Mouse (Mus musculus) liver, embryonic 16.5 days (tissue): ENCODE results near the gene Syt9. TPM values are rescaled to one million over a fixed set of nuclear protein-coding genes. Genes with fewer than 3 reads are reported as not detected.

ENCODE experiments used
- ATAC-seq: fragments of 200-750 bp; cut with Nextera tagmentation; 2 replicates; pipeline ENCODE4 v1.8.0; 2017; ENCODE audit warnings: low read depth, mild to moderate bottlenecking, moderate number of reproducible peaks, moderate library complexity
- H3K27ac ChIP-seq: fragments of 300-500 bp; sonication (generic); 2 replicates; pipeline ENCODE4 v1.5.1; 2014; ENCODE audit warnings: mild to moderate bottlenecking, low read length
- H3K27me3 ChIP-seq: fragments of 300-500 bp; sonication (generic); 2 replicates; pipeline ENCODE4 v1.6.1; 2014; ENCODE audit warnings: low read depth, low read length, mixed read lengths; ENCODE audit not compliant: control insufficient read depth, insufficient read depth
- H3K36me3 ChIP-seq: fragments of 300-500 bp; sonication (generic); 2 replicates; pipeline ENCODE4 v1.6.1; 2014; ENCODE audit warnings: mild to moderate bottlenecking; ENCODE audit not compliant: control insufficient read depth, insufficient read depth
- H3K4me1 ChIP-seq: fragments of 300-500 bp; sonication (generic); 2 replicates; pipeline ENCODE4 v1.6.1; 2014; ENCODE audit warnings: low read depth, low read length, mixed read lengths; ENCODE audit not compliant: control insufficient read depth
- H3K4me2 ChIP-seq: fragments of 300-500 bp; sonication (generic); 2 replicates; pipeline ENCODE4 v1.6.1; 2014; ENCODE audit warnings: low read depth, low read length, mixed read lengths
- H3K4me3 ChIP-seq: fragments of 300-500 bp; sonication (generic); 2 replicates; pipeline ENCODE4 v1.5.1; 2014; ENCODE audit warnings: low read depth, mild to moderate bottlenecking, low read length
- H3K9ac ChIP-seq: fragments of 300-500 bp; sonication (generic); 2 replicates; pipeline ENCODE4 v1.6.1; 2014; ENCODE audit warnings: low read depth, low read length
- H3K9me3 ChIP-seq: fragments of 300-500 bp; sonication (generic); replicated peaks from 2 replicates; pipeline ENCODE4 v1.6.1; 2016; ENCODE audit warnings: low read length; ENCODE audit not compliant: control insufficient read depth
- WGBS: fragments of 180-500 bp; shearing (Covaris S2); extraction: QIAGEN DNeasy Blood & Tissue Kit; methylation state at CpG from one replicate; pipeline ENCODE4 v1.1.7; 2014; ENCODE audit not compliant: insufficient replicate concordance; 5-methylcytosine and 5-hydroxymethylcytosine counted together
- polyA plus RNA-seq: library from polyadenylated mRNA; unstranded; fragments of >200 nt; fragmentation: Nextera tagmentation; extraction: Ambion mirVana; gene quantifications from 2 replicates; pipeline ENCODE4 v1.2.1, GENCODE M21; 2015

Syt9 gene
- polyA plus RNA-seq, 1 experiment from 2014 or later, result 0.13 TPM

DNA sequence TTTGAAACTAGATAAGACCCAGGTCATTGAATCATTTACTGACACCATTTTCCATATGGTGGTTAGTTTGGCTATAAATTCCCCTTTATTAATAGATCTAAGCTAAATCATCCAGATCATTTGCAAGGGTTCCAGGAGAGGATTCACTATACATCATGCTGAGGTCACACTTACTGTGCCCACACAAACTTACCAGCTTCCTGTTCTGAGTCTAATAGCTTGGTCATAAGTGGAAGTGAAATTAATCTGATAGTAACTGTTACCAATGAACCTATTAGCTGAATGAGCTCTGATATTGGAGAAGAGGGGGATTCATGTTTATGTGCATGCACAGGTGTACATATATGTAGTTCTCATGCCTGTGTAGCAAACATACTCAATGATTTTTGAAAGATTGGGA is 124.9 kb downstream of the Syt9 start:
- no peak overlapping the region for H3K4me3 ChIP-seq
- no peaks in the 10 kb centered on the region for H3K36me3 ChIP-seq
- H3K4me1 ChIP-seq, result no peaks in the 10 kb centered on the region
- H3K27ac ChIP-seq, result no peak overlapping the region
- no peak overlapping the region for H3K9ac ChIP-seq
- H3K9me3 ChIP-seq, result no peaks in the 10 kb centered on the region
- no peak for ATAC-seq
- no peaks in the 10 kb centered on the region for H3K27me3 ChIP-seq
- no peak overlapping the region for H3K4me2 ChIP-seq

DNA sequence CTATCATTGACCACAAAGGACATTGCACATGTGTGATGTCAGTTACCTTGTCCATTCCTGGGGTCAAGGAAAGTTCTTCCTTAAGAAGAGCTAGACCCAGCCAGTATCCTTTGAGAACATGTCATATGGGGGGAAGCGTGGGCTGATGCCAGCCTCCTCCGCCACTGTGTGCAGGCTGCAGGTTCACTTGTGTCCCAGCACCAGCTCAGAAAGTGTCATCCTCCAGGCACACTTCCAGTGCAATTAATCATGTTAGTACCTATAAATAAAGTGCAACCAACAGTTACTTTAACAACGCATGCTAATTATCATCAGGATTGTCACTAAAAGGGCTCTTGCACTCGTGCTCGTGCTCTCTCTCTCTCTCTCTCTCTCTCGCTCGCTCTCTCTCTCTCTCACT is 126.4 kb downstream of the Syt9 start:
- Histone ChIP-seq H3K27ac (no peak overlapping the region), H3K27me3 (no peaks in the 10 kb centered on the region), H3K9me3 (no peaks in the 10 kb centered on the region), H3K4me3 (no peak overlapping the region), H3K36me3 (no peaks in the 10 kb centered on the region), H3K4me1 (no peaks in the 10 kb centered on the region), H3K4me2 (no peak overlapping the region), H3K9ac (no peak overlapping the region)
- no peak for ATAC-seq
- whole genome bisulfite sequencing, result 65% methylated on average over 7 of the region's 7 CpGs

DNA sequence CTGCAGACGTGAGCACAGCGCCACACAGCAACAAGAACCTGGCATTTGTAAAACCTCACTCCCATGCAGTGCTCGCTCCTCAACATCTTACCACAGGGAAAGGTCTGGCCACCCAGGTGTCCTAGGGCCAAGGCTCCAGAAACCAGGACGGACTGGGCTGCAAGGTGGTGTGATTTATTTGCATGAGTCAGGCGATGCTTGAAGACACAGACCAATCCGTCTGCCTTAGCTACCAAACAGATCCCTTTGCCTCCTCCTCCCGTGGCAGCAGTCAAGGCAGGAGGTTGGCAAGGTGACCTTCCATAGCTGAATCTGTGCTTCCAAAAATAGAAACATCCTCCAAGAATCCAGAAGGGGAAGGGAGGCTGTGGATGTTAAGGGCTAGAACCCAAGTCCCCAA is 130.1 kb downstream of the Syt9 start:
- H3K9ac ChIP-seq, result no peak overlapping the region
- H3K4me2 ChIP-seq, result no peak overlapping the region
- no peaks in the 10 kb centered on the region for H3K4me1 ChIP-seq
- no peaks in the 10 kb centered on the region for H3K27me3 ChIP-seq
- no peaks in the 10 kb centered on the region for H3K36me3 ChIP-seq
- H3K9me3 ChIP-seq, result no peaks in the 10 kb centered on the region
- 49% methylated on average over 7 of the region's 7 CpGs for WGBS
- no peak for ATAC-seq
- no peak overlapping the region for H3K27ac ChIP-seq
- H3K4me3 ChIP-seq, result no peak overlapping the region

DNA sequence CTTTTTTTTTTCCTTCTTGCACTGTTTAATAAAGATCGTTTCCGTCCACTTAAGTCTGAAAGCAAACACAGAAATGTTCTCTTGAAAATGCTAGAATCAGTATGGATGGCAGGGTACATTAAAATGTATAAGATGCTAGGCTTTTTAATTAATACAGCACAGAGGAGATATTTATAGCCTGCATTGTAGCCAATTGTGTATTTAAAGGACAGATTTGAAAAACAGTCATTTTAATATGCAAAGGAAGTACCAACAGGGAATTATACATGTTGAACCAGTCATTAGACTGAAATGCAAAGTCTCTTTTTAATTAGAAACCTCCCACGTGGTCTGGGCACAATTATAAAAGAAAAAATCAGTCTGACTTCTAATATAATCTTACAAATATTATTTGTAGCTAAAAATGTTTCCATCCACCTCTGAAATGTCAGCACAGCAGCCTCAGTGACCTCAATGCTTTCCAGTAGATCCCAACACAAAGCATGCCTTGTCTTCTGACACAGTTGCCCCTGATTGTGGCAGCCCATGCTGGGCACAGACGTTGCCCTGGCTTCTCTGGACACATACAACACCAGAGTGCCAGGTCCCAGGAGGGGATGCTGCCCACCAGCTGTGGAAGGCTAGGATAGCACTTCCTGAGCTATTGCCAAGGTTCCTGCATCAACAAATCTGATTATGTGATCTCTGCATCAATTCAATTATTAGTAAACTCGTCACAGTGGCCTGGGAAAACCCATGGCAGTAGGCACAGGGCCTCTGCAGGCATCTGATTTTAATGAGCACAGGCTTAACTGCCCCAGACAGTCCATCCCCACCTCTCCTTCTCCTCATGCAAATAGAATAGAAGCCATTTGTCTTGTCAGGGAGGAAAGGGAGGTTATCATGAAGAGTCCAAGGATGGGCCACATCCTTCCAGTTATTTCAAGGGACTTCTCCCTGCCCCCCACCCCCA is 134.5 kb downstream of the Syt9 start:
- ATAC-seq, result no peak
- Histone ChIP-seq H3K9me3 (no peaks in the 10 kb centered on the region), H3K4me2 (no peak overlapping the region), H3K9ac (no peak overlapping the region), H3K36me3 (no peaks in the 10 kb centered on the region), H3K4me3 (no peak overlapping the region), H3K4me1 (no peaks in the 10 kb centered on the region), H3K27ac (no peak overlapping the region), H3K27me3 (no peaks in the 10 kb centered on the region)
- WGBS, result 50% methylated on average over 5 of the region's 5 CpGs

DNA sequence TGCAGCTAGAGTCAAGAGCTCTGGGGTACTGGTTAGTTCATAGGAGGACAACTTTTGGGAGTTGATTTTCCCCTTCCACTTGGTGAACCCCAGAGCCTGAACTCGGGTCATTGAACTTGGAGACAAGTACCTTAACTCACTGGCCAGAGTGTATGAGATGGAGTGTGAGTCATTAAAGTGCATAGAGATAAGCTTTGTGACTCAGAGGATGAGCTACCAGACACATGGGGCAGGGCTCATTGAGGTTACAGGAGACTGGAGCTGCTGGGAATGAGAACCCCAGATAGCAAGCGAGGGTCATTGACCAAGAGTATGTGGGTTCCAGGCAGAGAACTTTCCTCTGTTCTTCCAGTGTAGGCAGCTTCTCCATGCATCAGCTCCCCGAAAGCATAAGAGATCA is 137.4 kb downstream of the Syt9 start:
- H3K9me3 ChIP-seq, result no peaks in the 10 kb centered on the region
- WGBS, result 38% methylated on average over 3 of the region's 3 CpGs
- H3K4me3 ChIP-seq, result no peak overlapping the region
- H3K9ac ChIP-seq, result no peak overlapping the region
- no peaks in the 10 kb centered on the region for H3K36me3 ChIP-seq
- H3K4me1 ChIP-seq, result no peaks in the 10 kb centered on the region
- H3K27me3 ChIP-seq, result no peaks in the 10 kb centered on the region
- no peak overlapping the region for H3K4me2 ChIP-seq
- no peak for ATAC-seq
- H3K27ac ChIP-seq, result no peak overlapping the region

DNA sequence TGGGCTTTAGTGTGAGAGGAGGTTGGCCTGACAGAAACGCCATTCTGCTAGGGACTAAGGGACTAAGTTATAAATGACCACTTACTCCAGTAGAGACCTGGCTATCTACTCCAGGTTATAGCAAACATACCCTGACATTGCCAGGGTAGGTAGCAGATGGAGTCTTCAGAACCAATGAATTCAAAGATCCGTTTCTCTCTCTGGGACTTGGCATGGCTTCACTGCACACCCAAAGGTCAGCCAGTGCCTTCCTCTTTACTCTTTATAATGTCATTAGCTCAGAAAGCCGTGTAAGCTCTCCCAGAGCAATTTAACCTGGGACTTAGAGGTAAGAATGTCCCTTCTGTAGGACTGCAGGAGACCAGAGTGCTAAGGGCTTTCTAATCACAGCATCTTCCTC is 139.2 kb downstream of the Syt9 start:
- H3K4me3 ChIP-seq, result no peak overlapping the region
- no peak overlapping the region for H3K27ac ChIP-seq
- H3K4me2 ChIP-seq, result no peak overlapping the region
- H3K4me1 ChIP-seq, result no peaks in the 10 kb centered on the region
- H3K27me3 ChIP-seq, result no peaks in the 10 kb centered on the region
- H3K36me3 ChIP-seq, result no peaks in the 10 kb centered on the region
- no peak overlapping the region for H3K9ac ChIP-seq
- H3K9me3 ChIP-seq, result no peaks in the 10 kb centered on the region
- no peak for ATAC-seq
- 44% methylated on average over 3 of the region's 3 CpGs for WGBS

DNA sequence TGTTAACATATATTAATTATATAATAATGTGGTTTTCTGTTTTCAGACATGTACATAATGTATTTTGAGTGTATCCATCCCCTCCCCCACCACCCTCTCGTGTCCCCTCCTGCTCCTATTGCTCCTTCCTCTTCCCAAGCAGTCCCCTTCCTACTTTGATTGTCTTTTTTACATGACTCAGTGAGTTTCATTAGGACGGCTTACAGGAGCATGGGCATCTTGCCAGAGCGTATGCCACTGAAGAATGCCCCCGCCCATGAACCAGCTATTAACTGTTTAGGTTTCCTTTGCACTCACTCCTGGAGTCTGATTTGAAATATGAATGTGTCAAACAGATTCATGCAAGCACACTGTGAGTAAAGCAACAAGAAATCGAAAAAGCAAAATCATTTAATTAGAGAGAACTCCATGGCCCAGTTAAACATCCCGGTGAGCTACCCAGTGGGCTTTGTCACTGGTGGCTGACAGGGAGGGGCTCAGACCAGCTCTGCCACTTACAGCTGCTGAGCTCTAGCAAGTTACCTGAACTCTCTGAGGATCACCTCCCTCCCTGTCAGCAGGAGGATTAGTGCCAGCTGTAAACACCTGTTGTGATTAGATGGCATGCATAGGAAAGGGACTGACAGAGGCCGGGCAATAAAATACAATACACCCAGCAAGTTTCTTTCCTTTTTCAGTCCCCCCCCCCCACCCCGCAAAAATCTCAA is 146.3 kb downstream of the Syt9 start:
- WGBS, result 41% methylated on average over 8 of the region's 8 CpGs
- H3K4me2 ChIP-seq, result no peak overlapping the region
- H3K9me3 ChIP-seq, result no peaks in the 10 kb centered on the region
- H3K27me3 ChIP-seq, result no peaks in the 10 kb centered on the region
- H3K9ac ChIP-seq, result no peak overlapping the region
- no peaks in the 10 kb centered on the region for H3K36me3 ChIP-seq
- H3K27ac ChIP-seq, result no peak overlapping the region
- ATAC-seq, result peak; percentile 16; the same call in 1 of the 2 replicates
- no peaks in the 10 kb centered on the region for H3K4me1 ChIP-seq
- no peak overlapping the region for H3K4me3 ChIP-seq

DNA sequence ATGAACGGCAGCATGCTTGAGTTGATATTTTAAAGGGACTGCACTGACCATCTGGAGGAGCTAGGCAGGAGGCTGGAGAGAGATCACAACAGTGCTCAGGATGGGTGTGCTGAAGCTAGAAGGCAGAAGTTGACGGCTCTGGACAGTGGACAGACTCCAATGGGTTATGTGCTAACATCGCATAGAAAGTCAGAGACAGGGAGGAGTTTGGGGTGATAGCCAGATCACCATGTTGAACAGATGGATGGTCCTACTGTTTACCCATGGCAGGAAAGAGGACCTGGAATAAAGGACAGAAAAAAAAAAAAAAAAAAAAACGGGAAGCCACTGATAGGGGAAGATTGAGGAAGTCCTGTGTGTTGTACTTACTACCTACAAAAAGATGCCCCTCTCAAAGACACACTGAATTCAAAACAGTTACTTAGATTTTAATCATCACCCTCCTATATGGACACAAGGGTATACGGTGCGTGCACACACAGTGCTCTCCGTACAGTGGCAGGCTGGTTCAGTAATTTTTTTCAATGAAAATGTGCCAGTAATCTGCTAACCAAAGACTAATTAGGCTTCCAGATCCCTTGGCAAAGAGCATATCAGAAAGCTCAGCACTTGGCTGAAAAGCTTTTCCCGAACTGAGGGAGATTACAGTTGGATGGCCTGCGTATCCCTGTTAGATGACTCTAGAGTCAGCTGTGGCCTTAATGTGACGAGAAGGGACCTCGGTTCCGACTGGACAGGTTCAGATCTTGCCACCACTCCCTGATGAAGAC is 148.9 kb downstream of the Syt9 start:
- H3K9ac ChIP-seq, result no peak overlapping the region
- H3K4me3 ChIP-seq, result no peak overlapping the region
- H3K9me3 ChIP-seq, result no peaks in the 10 kb centered on the region
- H3K4me1 ChIP-seq, result no peaks in the 10 kb centered on the region
- no peak overlapping the region for H3K4me2 ChIP-seq
- 65% methylated on average over 12 of the region's 12 CpGs for WGBS
- H3K36me3 ChIP-seq, result no peaks in the 10 kb centered on the region
- no peaks in the 10 kb centered on the region for H3K27me3 ChIP-seq
- H3K27ac ChIP-seq, result no peak overlapping the region
- no peak for ATAC-seq
